Mouse (Mus musculus) hindbrain, embryonic 11.5 days (tissue): ENCODE measurements around the gene Ssh2. TPM values are rescaled to one million over a fixed set of nuclear protein-coding genes. Genes with fewer than 3 reads are reported as not detected.
"Not testable (repeated sequence)": the region's sequence is repeated elsewhere in the genome, so short reads cannot be mapped to it uniquely, and the experiment has no call there.

Source experiments
- ATAC-seq: fragments of 200-750 bp; cut with Nextera tagmentation; 2 replicates; pipeline ENCODE4 v1.8.0; 2017; ENCODE audit warnings: mild to moderate bottlenecking, moderate TSS enrichment, moderate library complexity; ENCODE audit not compliant: low FRiP score
- DNase-seq: peaks from one replicate; pipeline ENCODE4 v3.0.0-alpha.2; 2015; ENCODE audit warnings: low spot score
- H3K27ac ChIP-seq: fragments of 300-500 bp; sonication (generic); 2 replicates; pipeline ENCODE4 v1.5.1; 2014; ENCODE audit warnings: mild to moderate bottlenecking, low read depth, low read length
- H3K27me3 ChIP-seq: fragments of 300-500 bp; sonication (generic); 2 replicates; pipeline ENCODE4 v1.6.1; 2014; ENCODE audit warnings: mild to moderate bottlenecking, low read length, moderate library complexity, mixed read lengths; ENCODE audit not compliant: control insufficient read depth, insufficient read depth
- H3K36me3 ChIP-seq: fragments of 300-500 bp; sonication (generic); 2 replicates; pipeline ENCODE4 v1.6.1; 2014; ENCODE audit warnings: mild to moderate bottlenecking, low read length, moderate library complexity, mixed read lengths; ENCODE audit not compliant: control insufficient read depth, insufficient read depth
- H3K4me1 ChIP-seq: fragments of 300-500 bp; sonication (generic); replicated peaks from 2 replicates; pipeline ENCODE4 v1.6.1; 2014; ENCODE audit warnings: low read length, mixed read lengths; ENCODE audit not compliant: control insufficient read depth, insufficient read depth
- H3K4me2 ChIP-seq: fragments of 300-500 bp; sonication (generic); replicated peaks from 2 replicates; pipeline ENCODE4 v1.6.1; 2014; ENCODE audit warnings: mild to moderate bottlenecking, low read depth, low read length
- H3K4me3 ChIP-seq: fragments of 300-500 bp; sonication (generic); 2 replicates; pipeline ENCODE4 v1.5.1; 2014; ENCODE audit warnings: low read depth, low read length
- H3K9ac ChIP-seq: fragments of 300-500 bp; sonication (generic); 2 replicates; pipeline ENCODE4 v1.6.1; 2014; ENCODE audit warnings: low read depth, low read length
- H3K9me3 ChIP-seq: fragments of 300-500 bp; sonication (generic); 2 replicates; pipeline ENCODE4 v1.6.1; 2016; ENCODE audit warnings: low read length; ENCODE audit not compliant: control insufficient read depth
- WGBS: fragments of 180-500 bp; shearing (Covaris S2); extraction: QIAGEN DNeasy Blood & Tissue Kit; methylation state at CpG from one replicate; pipeline ENCODE4 v1.1.7; 2014; 5-methylcytosine and 5-hydroxymethylcytosine counted together
- polyA plus RNA-seq: library from polyadenylated mRNA; unstranded; fragments of >200 nt; fragmentation: Nextera tagmentation; extraction: Ambion mirVana; gene quantifications from 2 replicates; pipeline ENCODE4 v1.2.1, GENCODE M21; 2014

The Ssh2 gene
- polyA plus RNA-seq, 1 experiment from 2014 or later: 17.4 TPM

DNA sequence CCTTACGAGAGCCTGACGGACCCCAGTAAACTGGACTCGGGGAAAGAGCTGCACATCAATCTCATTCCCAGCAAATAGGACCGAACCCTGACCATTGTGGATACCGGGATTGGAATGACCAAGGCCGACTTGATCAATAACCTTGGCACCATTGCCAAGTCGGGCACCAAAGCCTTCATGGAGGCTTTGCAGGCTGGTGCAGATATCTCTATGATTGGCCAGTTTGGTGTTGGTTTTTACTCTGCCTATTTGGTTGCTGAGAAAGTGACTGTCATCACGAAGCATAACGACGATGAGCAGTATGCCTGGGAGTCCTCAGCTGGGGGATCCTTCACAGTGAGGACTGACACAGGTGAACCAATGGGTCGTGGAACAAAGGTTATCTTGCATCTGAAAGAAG, 77.6 kb downstream of the Ssh2 start:
- H3K4me1 ChIP-seq, DNase-seq: not testable (repeated sequence)

DNA sequence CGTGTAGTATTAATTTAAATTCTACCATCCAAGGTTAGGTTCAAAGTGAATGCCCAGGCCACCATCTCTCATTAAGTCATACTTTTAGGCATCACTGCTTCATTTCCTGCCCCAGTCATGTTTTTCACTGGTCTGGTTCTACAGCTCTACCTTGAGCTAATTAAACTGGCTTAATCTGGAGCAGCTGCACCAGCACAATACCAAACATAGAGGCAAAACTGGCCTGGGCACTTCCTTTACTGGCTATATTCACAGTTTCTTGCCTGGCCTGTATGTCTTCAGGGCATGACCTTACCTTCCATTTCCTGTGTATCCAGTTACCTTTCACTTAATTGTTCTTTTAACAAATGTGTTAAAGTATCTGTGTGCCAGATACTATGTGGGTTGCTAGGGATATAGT, 81.2 kb downstream of the Ssh2 start:
- Histone ChIP-seq H3K9ac (no peak overlapping the region), H3K36me3 (no peaks in the 10 kb centered on the region), H3K4me1 (no peaks in the 10 kb centered on the region), H3K9me3 (no peaks in the 10 kb centered on the region), H3K27me3 (no peaks in the 10 kb centered on the region), H3K4me2 (no peak overlapping the region), H3K27ac (no peak overlapping the region), H3K4me3 (no peak overlapping the region)
- 85% methylated on average over 1 of the region's 1 CpGs for WGBS
- DNase-seq (no peak), ATAC-seq (no peak)

More for the DNA sequence above, 77.6 kb downstream of the Ssh2 start:
- not testable (repeated sequence) for ATAC-seq, H3K9ac ChIP-seq, H3K4me3 ChIP-seq, H3K9me3 ChIP-seq, H3K36me3 ChIP-seq, H3K27me3 ChIP-seq, H3K4me2 ChIP-seq, H3K27ac ChIP-seq
- WGBS: 92% methylated on average over 7 of the region's 11 CpGs

DNA sequence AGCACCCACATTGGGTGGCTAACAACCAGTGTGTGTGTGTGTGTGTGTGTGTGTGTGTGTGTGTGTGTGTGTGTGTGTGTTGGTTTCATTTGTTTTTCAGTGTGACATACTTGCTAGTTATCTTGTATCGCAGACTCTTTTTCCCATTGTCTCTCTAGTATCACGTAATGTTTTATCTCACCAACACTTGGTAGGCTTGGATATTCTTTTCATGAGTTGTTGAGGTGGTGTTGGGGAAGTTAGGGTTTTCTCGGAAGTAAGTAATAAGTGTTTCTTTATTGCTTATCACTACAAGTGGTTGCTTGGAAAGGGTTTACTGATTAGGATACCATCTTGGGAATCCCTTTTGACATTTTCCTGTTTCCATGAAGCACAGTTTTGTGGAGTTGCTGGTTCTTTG, 91.1 kb downstream of the Ssh2 start:
- WGBS: 95% methylated on average over 3 of the region's 3 CpGs
- H3K9ac ChIP-seq: no peak overlapping the region
- no peak overlapping the region for H3K4me3 ChIP-seq
- no peaks in the 10 kb centered on the region for H3K9me3 ChIP-seq
- H3K4me1 ChIP-seq: no peaks in the 10 kb centered on the region
- H3K4me2 ChIP-seq: no peak overlapping the region
- H3K27me3 ChIP-seq: no peaks in the 10 kb centered on the region
- H3K36me3 ChIP-seq: no peaks in the 10 kb centered on the region
- DNase-seq (no peak), ATAC-seq (no peak)
- H3K27ac ChIP-seq: no peak overlapping the region

DNA sequence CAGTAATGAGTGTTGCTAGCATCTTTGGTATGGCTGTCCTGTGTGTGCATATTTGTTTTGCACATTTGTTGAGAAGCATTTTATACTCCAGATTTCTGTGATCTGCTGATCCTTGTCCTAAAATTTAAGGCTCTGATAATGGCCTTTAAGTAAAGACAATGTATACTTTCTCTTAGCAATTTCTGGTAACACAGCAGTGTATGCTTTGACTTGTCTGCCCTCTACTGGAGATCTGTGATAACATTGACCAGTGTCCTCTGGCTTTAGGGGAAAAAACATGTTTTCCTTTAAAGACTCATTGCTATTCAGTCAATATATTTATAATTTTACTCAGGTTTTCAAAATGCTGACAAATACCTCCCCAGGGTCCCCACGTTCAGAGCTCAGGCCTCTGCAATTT, 92.4 kb downstream of the Ssh2 start:
- 10% methylated on average over 1 of the region's 1 CpGs for WGBS
- Histone ChIP-seq H3K4me1 (no peaks in the 10 kb centered on the region), H3K27ac (no peak overlapping the region), H3K4me2 (no peak overlapping the region), H3K27me3 (no peaks in the 10 kb centered on the region), H3K9me3 (no peaks in the 10 kb centered on the region), H3K4me3 (no peak overlapping the region), H3K36me3 (no peaks in the 10 kb centered on the region), H3K9ac (no peak overlapping the region)
- no peak for ATAC-seq
- peak; percentile 59 for DNase-seq

DNA sequence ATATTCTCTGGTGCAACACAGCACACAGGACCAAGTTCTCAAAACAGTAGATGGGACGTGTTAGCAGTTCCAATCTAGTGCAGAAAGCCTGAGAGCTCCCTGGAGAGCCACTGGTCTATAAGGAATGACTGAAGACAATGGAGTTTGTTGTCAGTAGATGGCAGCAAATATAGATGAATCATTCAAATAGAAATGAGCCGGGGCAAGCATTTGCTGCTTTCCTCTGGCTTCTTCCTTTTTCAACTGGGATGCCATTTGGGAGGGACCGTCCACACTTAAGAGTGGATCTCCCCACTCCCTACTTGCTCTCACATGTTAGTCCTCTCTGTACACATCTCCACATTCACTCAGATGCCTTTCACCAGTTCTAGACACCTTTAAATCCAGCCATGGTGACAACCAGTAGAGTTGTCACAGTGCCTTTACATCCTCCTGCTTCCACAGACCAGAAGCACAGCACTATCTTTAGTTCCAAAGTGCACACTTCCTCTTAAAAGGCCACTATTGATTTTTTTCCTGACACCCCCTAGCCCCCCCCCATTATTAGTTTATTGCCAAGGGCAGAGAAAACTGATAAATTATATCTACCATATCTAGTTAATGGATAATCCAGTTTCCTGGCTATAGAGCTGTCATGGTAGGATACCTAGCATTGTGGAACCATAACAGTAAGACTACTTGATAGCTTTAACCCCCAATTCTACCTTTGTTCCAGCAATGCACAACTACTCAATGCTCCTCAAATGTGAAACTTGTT, 101.8 kb downstream of the Ssh2 start:
- Histone ChIP-seq H3K4me3 (no peak overlapping the region), H3K4me2 (no peak overlapping the region), H3K27me3 (no peaks in the 10 kb centered on the region), H3K9me3 (no peaks in the 10 kb centered on the region), H3K27ac (no peak overlapping the region), H3K36me3 (no peaks in the 10 kb centered on the region), H3K9ac (no peak overlapping the region), H3K4me1 (no peaks in the 10 kb centered on the region)
- no peak for DNase-seq
- ATAC-seq: no peak
- 71% methylated on average over 3 of the region's 3 CpGs for WGBS

DNA sequence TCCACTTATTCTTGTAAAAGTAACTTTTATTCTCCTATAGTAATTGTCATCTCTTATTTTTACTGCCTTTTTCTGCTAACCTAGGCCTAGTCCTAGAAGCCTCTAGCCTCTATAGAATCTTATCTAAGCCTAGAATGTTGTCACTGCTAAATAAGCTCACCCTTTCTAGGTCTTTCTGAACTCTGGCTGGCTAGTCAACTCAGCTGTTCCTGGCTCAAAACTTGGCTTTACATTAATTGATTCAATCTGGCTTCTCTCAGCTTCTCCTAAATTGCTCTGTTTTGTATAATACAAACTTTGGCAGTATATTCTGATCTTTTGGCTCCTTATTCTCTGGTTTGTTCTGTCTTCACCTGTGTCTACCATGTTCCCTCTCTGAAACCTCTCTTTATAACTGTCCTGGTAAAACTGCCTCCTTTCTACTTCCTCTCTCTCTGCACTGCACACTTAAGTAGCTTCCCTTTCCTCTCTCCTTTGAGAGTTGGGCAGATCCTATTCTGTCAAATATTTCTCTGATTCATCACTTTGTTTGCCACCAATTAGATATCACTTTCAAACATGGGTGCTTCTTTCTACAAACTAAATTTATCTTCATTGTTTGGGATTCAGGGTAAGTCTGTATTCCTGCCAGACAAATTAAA, 102.5 kb downstream of the Ssh2 start:
- no peak overlapping the region for H3K27ac ChIP-seq
- no peaks in the 10 kb centered on the region for H3K27me3 ChIP-seq
- no peaks in the 10 kb centered on the region for H3K36me3 ChIP-seq
- DNase-seq (no peak), ATAC-seq (no peak)
- H3K9me3 ChIP-seq: no peaks in the 10 kb centered on the region
- H3K4me2 ChIP-seq: no peak overlapping the region
- no peaks in the 10 kb centered on the region for H3K4me1 ChIP-seq
- H3K4me3 ChIP-seq: no peak overlapping the region
- no peak overlapping the region for H3K9ac ChIP-seq

DNA sequence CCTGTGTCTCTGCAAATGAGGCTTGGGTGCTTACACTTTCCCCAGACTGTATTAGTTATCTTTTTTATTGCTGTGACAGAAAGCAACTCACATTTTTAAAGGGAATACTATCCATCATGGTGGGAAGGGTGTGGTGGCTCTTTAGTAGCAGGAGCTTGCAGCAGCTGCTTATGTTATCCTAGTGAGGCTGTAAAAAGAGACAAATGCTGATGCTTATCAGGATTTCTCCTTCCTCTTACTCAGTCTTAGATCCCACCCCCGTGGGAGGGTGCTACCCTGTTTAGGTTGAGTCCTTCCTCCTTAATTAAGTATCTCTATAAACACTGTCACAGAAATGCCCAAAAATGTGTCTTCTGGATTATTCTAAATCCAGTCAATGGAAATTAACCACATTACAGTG, 105.1 kb downstream of the Ssh2 start:
- DNase-seq: no peak
- WGBS: 70% methylated on average over 1 of the region's 1 CpGs

DNA sequence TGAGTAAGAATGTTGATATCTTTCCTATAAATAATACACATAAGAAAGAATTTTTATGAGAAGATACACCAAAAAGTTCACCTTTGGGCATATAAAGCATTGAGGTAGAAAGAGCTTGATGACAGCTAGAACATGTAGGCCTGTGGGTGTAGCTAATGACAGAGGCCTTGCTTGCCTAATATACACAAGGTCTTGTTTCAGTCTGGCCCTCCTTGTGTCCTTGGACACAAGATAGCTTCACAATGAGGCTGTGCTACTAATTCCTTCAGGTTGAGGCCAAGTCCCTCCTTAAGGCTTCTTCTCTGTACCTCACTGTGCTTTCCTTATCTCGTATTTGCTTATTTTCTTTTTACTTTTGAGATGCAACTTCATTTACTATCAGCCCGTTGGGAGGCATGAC, 114.4 kb downstream of the Ssh2 start:
- no peak for ATAC-seq
- WGBS: 89% methylated on average over 2 of the region's 2 CpGs

More for the DNA sequence above, 105.1 kb downstream of the Ssh2 start:
- no peak overlapping the region for H3K4me2 ChIP-seq
- H3K4me3 ChIP-seq: no peak overlapping the region
- no peaks in the 10 kb centered on the region for H3K27me3 ChIP-seq
- H3K27ac ChIP-seq: no peak overlapping the region
- H3K4me1 ChIP-seq: no peaks in the 10 kb centered on the region
- no peaks in the 10 kb centered on the region for H3K36me3 ChIP-seq
- no peak for ATAC-seq
- H3K9ac ChIP-seq: no peak overlapping the region
- H3K9me3 ChIP-seq: no peaks in the 10 kb centered on the region

DNA sequence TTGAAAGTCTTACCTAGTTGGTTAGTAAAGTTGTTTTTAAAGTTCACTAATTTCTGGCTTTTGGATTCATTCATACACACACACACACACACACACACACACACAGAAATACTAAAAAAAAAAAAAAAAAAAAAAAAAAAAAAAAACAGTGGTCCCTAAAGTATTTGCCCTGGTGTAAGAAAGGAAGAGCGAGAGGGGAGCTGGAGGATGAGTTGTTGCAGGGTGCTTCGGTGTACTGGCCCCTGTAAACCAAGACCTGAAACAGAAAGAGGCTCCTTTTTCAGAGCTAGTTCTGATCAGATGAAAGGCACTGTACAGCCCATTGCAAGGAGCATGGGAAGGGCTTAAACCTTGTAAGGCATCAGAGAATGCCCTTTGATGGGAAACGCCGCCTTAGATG, 131.2 kb downstream of the Ssh2 start:
- 75% methylated on average over 4 of the region's 4 CpGs for WGBS
- Histone ChIP-seq H3K9ac (no peak overlapping the region), H3K4me2 (no peak overlapping the region), H3K36me3 (no peaks in the 10 kb centered on the region), H3K4me1 (no peaks in the 10 kb centered on the region), H3K4me3 (no peak overlapping the region), H3K27me3 (no peaks in the 10 kb centered on the region), H3K9me3 (no peaks in the 10 kb centered on the region), H3K27ac (no peak overlapping the region)
- no peak for ATAC-seq
- peak; percentile 12 for DNase-seq

More for the DNA sequence above, 114.4 kb downstream of the Ssh2 start:
- no peak overlapping the region for H3K9ac ChIP-seq
- H3K27me3 ChIP-seq: no peaks in the 10 kb centered on the region
- H3K27ac ChIP-seq: no peak overlapping the region
- H3K9me3 ChIP-seq: no peaks in the 10 kb centered on the region
- no peak for DNase-seq
- H3K4me3 ChIP-seq: no peak overlapping the region
- H3K4me1 ChIP-seq: no peaks in the 10 kb centered on the region
- H3K36me3 ChIP-seq: no peaks in the 10 kb centered on the region
- no peak overlapping the region for H3K4me2 ChIP-seq
